Mouse (Mus musculus): ENCODE measurements around the gene Bcl7c. TPM values are rescaled to one million over a fixed set of nuclear protein-coding genes. Genes with fewer than 3 reads are reported as not detected.
"Not testable (repeated sequence)": the region's sequence is repeated elsewhere in the genome, so short reads cannot be mapped to it uniquely, and the experiment has no call there.

Bcl7c gene
- 30.2 and 37.4 TPM in 2 replicates for total RNA-seq (2015)
- total RNA-seq (2017), result 8.6 and 16.6 TPM in 2 replicates

- ATAC-seq (ENCODE audit: poor library complexity, severe bottlenecking), result peak; percentile 83
These were observed at the start of gene Bcl7c for GRCm38 (mm10) chr7:127708207-127709078. Gene Bcl7c, minus strand, starts transcription at chr7:127708933.

GRCm38 (mm10) chr7:127753741-127754140 lies 45.0 kb upstream of the Bcl7c start:
- ATAC-seq (ENCODE audit: poor library complexity, severe bottlenecking), result no peak

DNA sequence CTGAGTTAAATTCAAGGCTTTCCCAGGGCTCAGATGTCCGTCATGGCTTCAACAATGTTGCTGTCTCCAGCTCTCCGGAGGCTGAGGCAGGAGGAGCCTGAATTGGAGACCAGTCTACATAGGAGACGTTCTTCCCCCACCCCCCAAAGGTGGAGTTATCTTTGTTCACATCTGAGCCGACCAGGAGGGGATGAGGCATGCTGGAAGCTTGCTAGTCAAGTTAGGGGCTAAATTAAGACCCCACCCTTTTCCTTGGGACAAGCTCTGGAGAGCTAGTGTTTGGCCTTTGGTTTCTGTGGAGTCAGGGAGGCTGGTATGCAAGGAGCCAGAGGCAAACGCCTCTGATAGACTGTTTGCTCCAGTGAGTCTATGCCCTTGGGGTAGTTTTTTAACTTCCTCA lies 44.4 kb upstream of the Bcl7c start:
- no peak for ATAC-seq (ENCODE audit: poor library complexity, severe bottlenecking)

- ATAC-seq (ENCODE audit: poor library complexity, severe bottlenecking), result no peak
These were observed 43.3 kb upstream of the Bcl7c start for GRCm38 (mm10) chr7:127752069-127752468.

DNA sequence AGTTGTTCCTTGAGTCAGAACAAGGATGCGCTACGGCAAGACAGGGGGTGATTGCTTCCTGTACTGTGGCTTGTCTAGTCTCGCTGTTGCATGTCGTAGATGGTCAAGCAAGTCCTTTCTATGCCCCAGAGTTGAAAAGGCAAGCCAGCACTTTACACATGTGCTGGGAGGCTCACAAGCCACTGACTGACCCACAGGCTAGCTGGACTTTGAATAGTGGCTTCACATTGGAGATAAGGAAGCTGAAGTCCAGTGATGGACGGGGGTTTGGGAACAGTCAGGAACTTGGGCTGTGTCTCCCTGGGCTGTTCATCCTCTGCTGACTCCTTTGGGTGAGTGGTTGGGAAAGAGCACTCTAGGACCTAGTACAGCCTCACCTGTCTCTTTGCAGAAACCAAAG lies 42.9 kb upstream of the Bcl7c start:
- no peak for ATAC-seq (ENCODE audit: poor library complexity, severe bottlenecking)

DNA sequence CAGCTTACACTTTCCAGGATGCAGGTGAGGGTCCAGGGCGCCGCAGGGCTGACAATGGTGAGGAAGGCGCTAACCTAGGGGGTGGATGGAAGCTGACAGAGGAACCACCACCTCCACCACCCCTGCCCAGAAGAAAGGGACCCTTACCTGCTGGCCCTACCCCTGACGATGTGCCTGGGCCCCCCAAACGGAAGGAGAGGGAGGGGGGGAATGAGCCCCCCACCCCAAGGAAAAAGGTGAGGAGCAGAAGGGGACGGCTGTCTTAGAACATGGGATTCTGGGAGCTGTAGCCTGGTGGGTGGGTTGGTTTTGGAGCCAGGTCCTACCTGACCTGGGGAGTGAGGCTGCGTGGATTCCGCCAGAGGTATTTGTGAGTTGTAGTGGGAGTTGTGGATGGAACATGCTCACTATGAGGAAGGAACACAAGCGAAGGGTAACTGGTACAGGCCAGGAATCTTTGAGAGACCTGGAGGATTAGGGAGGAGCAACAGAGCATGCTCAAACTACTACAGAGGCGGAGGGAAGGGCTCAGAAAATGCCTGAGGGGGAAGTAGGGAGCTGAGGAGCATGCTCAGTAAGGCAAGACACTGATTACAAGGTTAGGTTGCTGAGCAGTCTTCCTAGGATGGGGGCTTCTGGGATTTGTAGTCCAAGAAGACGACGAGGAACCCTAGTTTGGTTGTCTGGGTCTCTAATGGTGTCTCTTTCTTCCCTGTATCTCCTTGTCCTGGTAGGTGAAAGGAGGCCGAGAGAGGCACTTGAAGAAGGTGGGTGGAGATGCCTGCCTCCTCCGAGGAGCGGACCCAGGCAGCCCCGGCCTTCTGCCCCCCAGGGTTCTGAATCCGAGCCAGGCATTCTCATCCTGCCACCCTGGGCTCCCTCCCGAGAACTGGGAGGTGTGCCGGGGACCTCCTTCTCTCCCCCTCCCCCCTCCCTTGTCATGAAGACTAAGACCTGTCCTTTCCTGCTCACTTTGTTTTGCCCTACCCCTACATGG lies 41.7 kb upstream of the Bcl7c start:
- no peak for ATAC-seq (ENCODE audit: poor library complexity, severe bottlenecking)

GRCm38 (mm10) chr7:127748235-127748560 lies 39.5 kb upstream of the Bcl7c start:
- ATAC-seq (ENCODE audit: poor library complexity, severe bottlenecking), result no peak

DNA sequence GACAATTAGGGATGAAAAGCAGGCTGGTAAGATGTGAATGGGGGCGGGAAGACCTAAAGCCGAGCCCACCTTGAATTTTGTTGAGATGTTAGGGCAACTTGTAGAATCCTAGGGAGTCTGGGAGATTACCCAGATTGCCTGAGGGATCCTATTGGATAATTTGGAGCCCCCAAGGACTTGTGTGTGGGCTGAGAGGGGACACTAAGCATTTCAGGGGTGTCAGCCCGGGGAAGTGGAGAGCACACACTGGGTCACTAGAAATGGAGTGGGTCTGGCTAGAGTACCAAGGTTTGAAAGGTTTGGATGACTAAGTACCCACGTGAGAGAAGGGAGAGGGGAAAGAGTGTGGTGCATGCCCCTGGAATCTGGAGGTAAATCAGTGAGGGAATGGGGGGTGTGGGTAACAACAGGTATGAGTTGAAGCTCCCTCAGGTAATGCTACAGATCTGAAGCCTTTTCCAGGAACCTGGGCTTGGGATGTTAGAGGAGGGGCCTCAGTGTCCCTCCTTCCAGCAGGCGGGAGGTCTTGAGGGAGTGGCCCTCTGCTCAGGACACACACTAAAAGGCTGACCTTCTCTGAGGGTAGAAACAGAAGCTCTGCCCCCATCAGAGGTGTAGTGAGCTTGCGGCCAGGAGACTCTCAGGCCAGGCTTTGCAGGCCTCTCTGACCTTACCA lies 39.0 kb upstream of the Bcl7c start:
- ATAC-seq (ENCODE audit: poor library complexity, severe bottlenecking), result no peak

DNA sequence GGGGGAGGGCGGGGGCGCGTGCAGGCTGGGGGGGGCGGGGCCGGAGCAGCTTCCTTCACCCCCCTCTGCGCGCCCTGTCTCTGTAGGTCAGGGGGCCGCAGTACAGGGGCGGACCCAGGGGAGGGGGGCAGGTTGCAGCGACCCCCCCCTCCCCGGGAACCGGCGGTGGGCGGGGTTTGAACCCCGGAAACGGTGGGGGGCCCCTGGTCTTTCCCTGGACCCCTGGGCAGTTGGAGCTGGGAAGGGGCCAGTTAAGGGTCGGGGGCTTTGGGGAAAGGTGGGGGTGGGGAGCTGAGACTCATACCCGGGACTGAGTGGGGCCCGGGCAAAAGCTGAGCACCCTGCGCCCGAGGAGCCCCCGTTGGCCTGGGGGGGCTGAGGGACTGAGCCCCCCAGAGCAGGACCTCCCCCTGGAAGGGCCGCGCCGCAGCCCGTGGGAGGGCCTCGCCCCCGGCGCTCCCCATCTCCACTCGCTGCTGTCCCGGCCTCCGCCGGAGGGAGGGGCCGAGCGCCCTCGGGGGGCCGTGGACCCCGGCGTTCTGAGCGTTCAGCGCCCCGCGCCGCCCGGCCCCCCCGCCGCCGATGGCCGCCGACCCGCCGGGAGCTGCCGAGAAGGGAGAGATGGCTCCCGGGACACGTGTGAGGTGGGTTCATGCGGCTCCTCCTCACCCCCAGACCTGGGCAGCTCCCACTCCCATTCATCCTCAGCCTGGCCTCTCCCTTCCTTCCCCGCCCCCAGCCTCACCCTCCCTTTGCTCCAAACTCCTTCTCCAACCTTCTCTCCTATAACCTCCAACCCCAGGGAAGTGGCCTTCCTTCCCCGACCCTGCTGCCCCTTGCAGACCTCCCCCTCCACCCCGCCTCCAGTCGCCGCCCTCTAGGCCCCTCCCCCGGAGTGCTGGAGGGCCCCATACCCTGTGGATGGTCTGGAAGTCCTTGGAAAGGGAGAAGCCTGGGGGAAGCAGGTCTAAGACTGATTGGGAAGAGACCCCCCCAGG lies 38.1 kb upstream of the Bcl7c start:
- ATAC-seq (ENCODE audit: poor library complexity, severe bottlenecking), result no peak

DNA sequence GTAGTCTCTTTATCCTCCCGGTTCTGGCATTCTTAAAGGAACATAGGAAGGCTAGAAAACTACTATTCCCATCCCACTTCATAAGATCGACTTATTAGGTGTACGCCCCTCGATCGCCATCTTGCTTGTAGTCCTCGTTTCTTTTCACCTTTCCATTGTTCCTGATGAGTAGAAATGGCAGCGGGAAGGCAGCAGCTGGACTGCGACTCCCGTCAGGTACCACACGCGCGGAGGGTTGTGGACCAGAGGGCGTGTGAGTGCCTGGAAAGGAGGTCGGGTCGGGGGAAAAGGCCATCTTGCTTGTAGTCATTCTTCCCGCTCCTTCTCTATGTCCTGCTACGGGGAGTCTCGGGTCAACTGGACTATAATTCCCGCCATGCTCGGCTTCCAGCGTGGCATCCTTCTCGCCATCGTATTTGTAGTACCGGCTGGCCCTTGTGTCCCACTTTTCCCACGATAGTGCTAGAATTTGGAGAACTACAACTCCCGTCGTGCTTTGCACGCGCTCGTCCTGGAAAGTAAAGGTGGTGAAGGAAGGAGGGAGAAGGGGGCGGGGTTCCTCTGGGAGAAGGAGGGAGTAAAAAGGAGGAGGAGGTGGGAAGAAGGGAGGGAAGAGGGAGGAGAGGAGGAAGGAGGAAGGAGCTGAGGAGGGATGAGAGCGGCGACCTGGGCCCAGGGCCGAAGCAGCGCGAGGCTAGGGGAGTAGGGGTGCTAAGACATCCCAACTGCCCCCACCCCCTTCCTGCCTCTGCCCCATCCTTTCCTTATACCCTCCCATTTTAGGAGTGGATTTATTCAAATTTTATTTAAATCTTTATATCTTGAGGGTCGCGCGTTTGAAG lies 37.1 kb upstream of the Bcl7c start:
- peak; percentile 81 for ATAC-seq (ENCODE audit: poor library complexity, severe bottlenecking)

DNA sequence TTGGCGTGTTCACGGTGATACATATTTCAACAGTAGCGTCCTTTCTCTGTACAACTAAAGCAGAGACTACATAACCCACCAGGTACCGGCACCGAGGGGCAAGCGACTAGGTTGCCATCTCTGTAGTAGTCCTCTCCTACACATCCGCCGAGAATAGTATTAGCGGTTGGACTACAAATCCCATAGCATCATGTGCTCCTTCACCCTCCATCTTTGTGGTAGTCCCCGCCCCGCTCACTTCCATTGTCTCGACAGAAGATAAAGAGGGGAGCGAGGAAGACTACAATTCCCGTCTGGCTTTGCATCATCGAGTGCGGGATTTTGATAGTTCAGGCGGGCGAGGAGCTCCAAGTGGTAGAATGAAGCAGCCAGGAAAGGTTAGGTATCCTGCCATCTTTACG lies 36.5 kb upstream of the Bcl7c start:
- peak; percentile 86 for ATAC-seq (ENCODE audit: poor library complexity, severe bottlenecking)

DNA sequence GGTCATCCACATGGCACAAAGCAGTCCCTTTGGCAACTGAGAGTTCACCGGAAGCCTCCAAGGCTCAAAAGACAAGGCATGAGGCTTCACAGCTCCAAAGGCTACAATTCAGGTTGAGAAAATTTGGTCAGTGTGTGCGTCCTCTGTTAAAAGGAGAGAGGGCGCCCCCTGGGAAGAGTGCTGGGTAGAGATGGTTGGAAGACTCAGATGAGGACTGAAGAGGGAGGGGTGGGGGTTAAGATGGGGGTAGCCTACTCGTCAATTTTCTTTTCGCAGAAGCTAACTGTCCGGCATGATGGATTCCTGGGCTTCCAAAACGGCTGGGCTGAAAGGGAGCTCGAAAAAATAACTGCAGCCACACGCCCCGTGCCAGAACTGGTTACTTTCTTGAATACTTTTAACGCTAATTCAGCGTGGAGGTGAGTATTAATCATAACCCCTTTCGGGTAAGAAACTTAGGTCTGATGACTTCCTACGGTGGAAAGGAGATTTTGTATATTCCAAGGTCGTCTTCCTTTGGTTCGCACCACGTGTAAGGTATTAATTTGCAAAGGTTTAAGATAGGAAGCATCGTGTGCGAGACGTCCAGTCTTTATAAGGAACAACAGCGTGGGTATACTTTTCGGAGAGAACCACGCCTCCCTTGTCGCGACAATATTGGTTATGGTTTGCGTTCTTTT lies 35.8 kb upstream of the Bcl7c start, which contains the start of gene Fbxl19:
Gene Fbxl19, plus strand, starts transcription at position 178 of the 680 bp plus-strand sequence.
- ATAC-seq (ENCODE audit: poor library complexity, severe bottlenecking), result no peak

DNA sequence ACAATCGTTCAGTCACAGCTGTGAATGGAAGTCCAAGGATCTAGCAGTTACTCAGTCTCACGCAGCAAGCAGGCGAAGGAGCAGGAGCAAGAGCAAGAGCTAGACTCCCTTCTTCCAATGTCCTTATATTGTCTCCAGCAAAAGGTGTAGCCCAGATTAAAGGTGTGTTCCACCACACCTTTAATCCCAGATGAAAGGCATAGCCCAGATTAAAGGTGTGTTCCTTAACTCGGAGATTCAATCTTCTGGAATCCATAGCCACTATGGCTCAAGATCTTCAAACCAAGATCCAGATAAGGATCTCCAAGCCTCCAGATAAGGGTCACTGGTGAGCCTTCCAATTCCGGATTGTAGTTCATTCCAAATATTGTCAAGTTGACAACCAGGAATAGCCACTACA lies 23.3 kb upstream of the Bcl7c start, which contains the start of gene Ctf2:
Gene Ctf2, minus strand, starts transcription at position 101 of the 400 bp plus-strand sequence.
- not testable (repeated sequence) for ATAC-seq (ENCODE audit: poor library complexity, severe bottlenecking)

DNA sequence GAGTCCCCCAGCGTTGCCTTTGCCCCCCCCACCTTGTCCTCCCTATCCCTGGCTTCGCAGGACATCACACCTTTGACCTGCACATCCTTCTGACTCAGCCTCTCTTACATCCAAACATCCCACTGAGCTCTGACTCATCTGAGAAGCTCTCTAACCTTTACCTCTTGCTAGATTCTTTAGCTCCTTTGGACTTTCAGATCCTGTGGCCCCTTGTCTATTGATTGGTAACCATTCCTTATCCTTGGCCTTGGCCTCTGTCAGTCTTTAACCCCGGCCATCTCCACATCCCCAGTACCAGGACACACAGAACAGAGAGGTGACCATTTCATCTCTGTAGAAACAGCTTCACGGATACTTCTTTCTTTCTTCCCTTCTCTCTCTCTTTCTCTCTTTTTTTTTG lies 21.4 kb upstream of the Bcl7c start:
- ATAC-seq (ENCODE audit: poor library complexity, severe bottlenecking), result no peak

- ATAC-seq (ENCODE audit: poor library complexity, severe bottlenecking), result peak; percentile 51
These were observed 19.2 kb upstream of the Bcl7c start for GRCm38 (mm10) chr7:127727898-127728297.

DNA sequence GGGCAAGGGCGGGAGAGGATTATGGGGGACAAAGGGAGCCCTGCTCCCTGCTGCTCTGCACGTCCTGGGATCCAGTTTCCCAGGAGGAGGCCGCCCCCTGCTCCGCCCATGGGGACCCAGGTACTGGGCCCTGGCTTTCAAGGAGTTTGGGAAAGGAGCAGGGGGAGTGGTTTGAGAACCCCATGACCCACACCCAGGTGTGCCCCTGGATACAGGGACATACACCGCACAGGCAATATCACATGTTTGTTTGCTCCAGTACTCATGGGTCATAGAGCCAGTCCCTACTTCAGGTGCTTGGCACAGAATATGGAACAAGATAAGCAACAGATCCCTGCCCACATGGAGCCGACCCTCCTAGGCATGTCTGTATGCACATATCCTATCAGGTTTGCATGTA lies 17.2 kb upstream of the Bcl7c start:
- no peak for ATAC-seq (ENCODE audit: poor library complexity, severe bottlenecking)

GRCm38 (mm10) chr7:127725490-127725889 lies 16.8 kb upstream of the Bcl7c start:
- ATAC-seq (ENCODE audit: poor library complexity, severe bottlenecking), result no peak

DNA sequence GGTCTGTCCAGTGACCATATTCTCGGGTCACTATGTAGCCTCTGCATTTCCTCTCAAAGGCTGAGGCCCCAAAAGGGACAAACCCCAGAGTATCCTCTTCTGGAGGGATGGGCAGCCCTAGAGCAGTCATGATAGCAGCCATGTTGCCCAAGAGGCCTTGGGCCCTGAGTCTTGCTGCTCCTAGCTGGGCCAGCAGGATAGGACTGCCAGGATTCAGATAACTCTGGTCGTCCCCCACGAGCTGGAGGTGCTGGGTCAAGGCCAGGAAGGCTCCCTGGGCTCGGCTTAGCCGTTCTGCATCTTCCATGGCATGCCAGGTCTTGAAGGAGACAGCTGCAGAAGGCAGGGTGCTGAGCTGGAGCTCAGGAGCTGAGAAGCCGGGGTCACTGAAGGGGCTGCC lies 10.5 kb upstream of the Bcl7c start:
- ATAC-seq (ENCODE audit: poor library complexity, severe bottlenecking), result no peak

Data from megakaryocyte, adult 5-6 weeks (primary cell).